Mouse (Mus musculus) limb, embryonic 13.5 days (tissue): Measurements from ENCODE around the gene Evi5. TPM values are rescaled to one million over a fixed set of nuclear protein-coding genes. Genes with fewer than 3 reads are reported as not detected.
A peak's percentile ranks its signal among the peaks of the same experiment; 100 is the strongest.
"Not testable (repeated sequence)": the region's sequence is repeated elsewhere in the genome, so short reads cannot be mapped to it uniquely, and the experiment has no call there.

ENCODE experiments used
- ATAC-seq: fragments of 200-750 bp; cut with Nextera tagmentation; 2 replicates; pipeline ENCODE4 v1.8.0; 2017; ENCODE audit warnings: low read depth, moderate number of reproducible peaks, moderate TSS enrichment; ENCODE audit not compliant: low FRiP score
- H3K27ac ChIP-seq: fragments of 300-500 bp; sonication (generic); 2 replicates; pipeline ENCODE4 v1.5.1; 2015; ENCODE audit warnings: inconsistent platforms, mild to moderate bottlenecking, moderate library complexity
- H3K27me3 ChIP-seq: fragments of 300-500 bp; sonication (generic); 2 replicates; pipeline ENCODE4 v1.6.1; 2015; ENCODE audit warnings: mild to moderate bottlenecking, inconsistent platforms
- H3K36me3 ChIP-seq: fragments of 300-500 bp; sonication (generic); 2 replicates; pipeline ENCODE4 v1.6.1; 2015; ENCODE audit warnings: inconsistent platforms, mild to moderate bottlenecking, moderate library complexity
- H3K4me1 ChIP-seq: fragments of 300-500 bp; sonication (generic); 2 replicates; pipeline ENCODE4 v1.6.1; 2015; ENCODE audit warnings: inconsistent platforms
- H3K4me2 ChIP-seq: fragments of 300-500 bp; sonication (generic); replicated peaks from 2 replicates; pipeline ENCODE4 v1.6.1; 2015; ENCODE audit warnings: inconsistent platforms, mild to moderate bottlenecking, moderate library complexity
- H3K4me3 ChIP-seq: fragments of 300-500 bp; sonication (generic); 2 replicates; pipeline ENCODE4 v1.5.1; 2015; ENCODE audit warnings: moderate library complexity, mild to moderate bottlenecking, inconsistent platforms
- H3K9ac ChIP-seq: fragments of 300-500 bp; sonication (generic); 2 replicates; pipeline ENCODE4 v1.6.1; 2015; ENCODE audit warnings: mild to moderate bottlenecking, inconsistent platforms
- H3K9me3 ChIP-seq: fragments of 300-500 bp; sonication (generic); 2 replicates; pipeline ENCODE4 v1.6.1; 2016; ENCODE audit warnings: inconsistent platforms
- WGBS: fragments of 180-500 bp; shearing (Covaris S2); methylation state at CpG from one replicate; pipeline ENCODE4 v1.1.7; 2015; 5-methylcytosine and 5-hydroxymethylcytosine counted together
- polyA plus RNA-seq: library from polyadenylated mRNA; unstranded; fragments of >200 nt; fragmentation: Nextera tagmentation; extraction: Ambion mirVana; gene quantifications from 2 replicates; pipeline ENCODE4 v1.2.1, GENCODE M21; 2015

Evi5 gene
- polyA plus RNA-seq, 1 experiment from 2014 or later, result 88.5 TPM

DNA sequence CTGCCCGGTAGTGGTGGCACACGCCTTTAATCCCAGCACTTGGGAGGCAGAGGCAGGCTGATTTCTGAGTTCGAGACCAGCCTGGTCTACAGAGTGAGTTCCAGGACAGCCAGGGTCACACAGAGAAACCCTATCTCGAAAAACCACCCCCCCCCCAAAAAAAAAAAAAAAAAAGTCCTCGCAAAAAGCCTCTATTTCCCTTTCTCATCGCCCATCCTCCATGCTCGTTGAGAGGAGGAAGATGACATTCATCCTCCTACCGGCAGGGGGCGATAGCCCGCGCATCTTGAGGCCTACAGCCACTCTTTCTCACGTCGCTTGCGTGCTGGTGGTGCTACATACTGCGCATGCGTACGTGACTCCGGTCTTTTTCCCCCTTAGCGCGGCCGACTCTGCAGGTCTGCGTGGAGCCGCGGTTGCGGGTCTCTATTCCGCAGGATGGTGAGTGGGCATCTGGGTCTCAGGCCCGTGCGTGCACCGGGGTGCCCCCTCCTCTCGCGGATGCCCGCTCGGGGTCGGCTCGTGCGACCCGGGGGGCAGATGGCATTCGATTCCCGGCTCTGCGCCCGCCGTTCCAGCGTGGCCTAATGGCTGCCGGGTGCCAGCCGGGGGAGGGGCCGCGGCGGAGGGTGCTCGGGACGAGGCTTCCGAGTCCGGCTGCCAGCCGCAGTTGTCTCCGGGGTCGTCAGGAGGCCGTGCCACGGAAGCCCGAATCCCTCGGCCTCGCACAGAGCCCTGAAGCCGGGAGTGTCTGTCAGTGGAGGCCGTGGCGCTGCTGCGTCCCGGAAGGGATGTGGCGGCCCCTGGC, 25.5 kb upstream of the Evi5 start, which contains the start of gene Rpl5:
Gene Rpl5 (plus strand): TSS at position 297 of the 808 bp plus-strand sequence.
- H3K4me1 ChIP-seq, result peaks cover 16% of the 10 kb centered on the region
- H3K36me3 ChIP-seq, result peaks cover 34% of the 10 kb centered on the region
- peak within 1 kb of the TSS; percentile 86 for H3K27ac ChIP-seq
- H3K4me2 ChIP-seq, result peak within 1 kb of the TSS; percentile 81
- no peaks in the 10 kb centered on the region for H3K9me3 ChIP-seq
- H3K4me3 ChIP-seq, result peak within 1 kb of the TSS; percentile 99
- no peaks in the 10 kb centered on the region for H3K27me3 ChIP-seq
- peak within 1 kb of the TSS; percentile 98 for H3K9ac ChIP-seq
- ATAC-seq, result peak; percentile 97
- WGBS, result 4% methylated on average over 66 of the region's 66 CpGs

GRCm38 (mm10) chr5:107896265-107896664, 21.4 kb upstream of the Evi5 start:
- 53% methylated on average over 1 of the region's 1 CpGs for WGBS

GRCm38 (mm10) chr5:107894676-107895075, 19.8 kb upstream of the Evi5 start:
- no peaks in the 10 kb centered on the region for H3K27me3 ChIP-seq
- no peaks in the 10 kb centered on the region for H3K4me1 ChIP-seq
- H3K27ac ChIP-seq, result no peak overlapping the region
- 66% methylated on average over 7 of the region's 7 CpGs for WGBS
- no peaks in the 10 kb centered on the region for H3K36me3 ChIP-seq
- no peak for ATAC-seq
- no peaks in the 10 kb centered on the region for H3K9me3 ChIP-seq
- H3K4me2 ChIP-seq, result no peak overlapping the region
- no peak overlapping the region for H3K4me3 ChIP-seq
- H3K9ac ChIP-seq, result no peak overlapping the region

More at GRCm38 (mm10) chr5:107896265-107896664, 21.4 kb upstream of the Evi5 start:
- no peaks in the 10 kb centered on the region for H3K9me3 ChIP-seq
- no peak overlapping the region for H3K9ac ChIP-seq
- H3K4me3 ChIP-seq, result no peak overlapping the region
- H3K4me1 ChIP-seq, result 0 out of 2 replicates have a peak, but pooled peaks cover under 1% of the 10 kb centered on the region
- H3K4me2 ChIP-seq, result no peak overlapping the region
- no peak overlapping the region for H3K27ac ChIP-seq
- no peaks in the 10 kb centered on the region for H3K36me3 ChIP-seq
- no peaks in the 10 kb centered on the region for H3K27me3 ChIP-seq
- no peak for ATAC-seq

- not testable (repeated sequence) for H3K4me2 ChIP-seq, H3K4me3 ChIP-seq, H3K36me3 ChIP-seq, H3K27ac ChIP-seq, ATAC-seq, H3K9me3 ChIP-seq, H3K9ac ChIP-seq, H3K4me1 ChIP-seq, H3K27me3 ChIP-seq
- 78% methylated on average over 1 of the region's 1 CpGs for WGBS
Observed at GRCm38 (mm10) chr5:107891515-107891914, 16.6 kb upstream of the Evi5 start.

DNA sequence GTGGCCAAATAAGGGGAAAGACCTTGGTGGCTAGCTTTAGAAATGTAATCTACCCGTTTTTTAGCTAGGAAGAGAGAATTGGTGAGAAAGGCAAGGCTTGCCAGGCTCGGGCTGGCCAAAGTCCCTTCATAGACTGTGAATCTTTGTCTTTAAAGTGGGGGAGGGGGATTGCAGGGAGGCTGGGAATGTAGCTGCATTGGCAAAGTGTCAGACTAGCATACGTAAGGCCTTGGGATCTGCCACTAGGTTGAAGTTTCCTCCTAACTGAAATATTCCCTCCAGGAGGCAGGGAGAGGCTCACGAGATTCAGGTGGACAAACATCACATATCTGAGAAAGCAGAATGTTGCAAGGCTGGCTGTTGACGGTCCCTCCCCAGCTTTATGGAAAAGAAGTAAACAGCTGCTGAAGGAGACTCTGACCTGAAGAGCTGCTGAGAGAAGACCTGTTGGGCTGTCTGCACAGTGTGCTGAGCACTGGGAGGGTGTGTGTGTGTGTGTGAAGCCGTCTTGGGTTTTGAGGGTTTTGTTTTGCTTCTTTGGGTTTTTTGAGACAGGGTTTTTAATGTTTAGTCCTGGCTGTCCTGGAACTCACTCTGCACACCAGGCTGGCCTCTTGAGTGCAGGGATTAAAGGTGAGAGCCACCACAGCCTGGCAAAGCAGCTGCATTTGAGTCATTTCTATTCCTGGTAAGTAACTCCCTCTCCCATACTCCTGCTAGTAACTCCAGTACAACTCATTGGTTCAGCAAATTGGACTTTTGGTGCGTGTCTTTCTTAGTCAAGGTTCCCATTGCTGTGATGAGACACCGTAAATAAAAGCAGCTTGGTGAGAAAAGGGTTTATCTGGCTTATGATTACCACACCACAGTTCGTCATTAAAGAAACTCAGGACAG, 15.3 kb upstream of the Evi5 start:
- Histone ChIP-seq H3K4me2 (no peak overlapping the region), H3K27ac (no peak overlapping the region), H3K9ac (no peak overlapping the region), H3K4me3 (no peak overlapping the region), H3K9me3 (no peaks in the 10 kb centered on the region), H3K27me3 (no peaks in the 10 kb centered on the region), H3K4me1 (no peaks in the 10 kb centered on the region), H3K36me3 (no peaks in the 10 kb centered on the region)
- no peak for ATAC-seq
- 58% methylated on average over 9 of the region's 9 CpGs for WGBS

GRCm38 (mm10) chr5:107880710-107881109, 5.8 kb upstream of the Evi5 start:
- ATAC-seq, result no peak
- no peak overlapping the region for H3K4me3 ChIP-seq
- H3K36me3 ChIP-seq, result no peaks in the 10 kb centered on the region
- H3K4me2 ChIP-seq, result no peak overlapping the region
- H3K4me1 ChIP-seq, result no peaks in the 10 kb centered on the region
- no peaks in the 10 kb centered on the region for H3K27me3 ChIP-seq
- 68% methylated on average over 5 of the region's 5 CpGs for WGBS
- no peak overlapping the region for H3K27ac ChIP-seq
- no peaks in the 10 kb centered on the region for H3K9me3 ChIP-seq
- no peak overlapping the region for H3K9ac ChIP-seq

- H3K4me3 ChIP-seq, result no peak overlapping the region
- WGBS, result 74% methylated on average over 1 of the region's 1 CpGs
- no peak overlapping the region for H3K9ac ChIP-seq
- H3K4me2 ChIP-seq, result no peak overlapping the region
- H3K27ac ChIP-seq, result no peak overlapping the region
- no peaks in the 10 kb centered on the region for H3K4me1 ChIP-seq
- ATAC-seq, result no peak
- H3K9me3 ChIP-seq, result no peaks in the 10 kb centered on the region
- no peaks in the 10 kb centered on the region for H3K36me3 ChIP-seq
- H3K27me3 ChIP-seq, result no peaks in the 10 kb centered on the region
Observed at GRCm38 (mm10) chr5:107877053-107877452, 2.1 kb upstream of the Evi5 start.

DNA sequence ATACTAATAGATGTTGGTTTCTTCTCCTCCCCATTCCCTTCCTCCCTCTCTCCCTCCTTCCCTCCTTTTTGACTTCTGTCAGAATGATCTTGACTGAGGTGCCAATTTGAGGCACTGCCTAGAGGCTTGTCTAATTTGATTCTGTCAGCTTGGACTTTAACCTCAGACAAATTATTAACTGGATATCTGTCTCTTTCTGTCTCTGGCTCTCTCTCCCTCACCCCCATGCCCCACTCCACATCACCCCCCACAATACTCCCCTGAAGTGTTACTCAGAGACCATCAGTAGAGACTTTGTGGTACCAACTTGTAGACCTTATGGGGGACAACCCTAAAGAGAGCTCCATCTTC, 329 bp upstream of the Evi5 start:
- Histone ChIP-seq H3K9ac (no peak overlapping the region), H3K27me3 (no peaks in the 10 kb centered on the region), H3K27ac (no peak overlapping the region), H3K4me3 (no peak overlapping the region), H3K4me1 (no peaks in the 10 kb centered on the region), H3K9me3 (no peaks in the 10 kb centered on the region), H3K4me2 (no peak overlapping the region), H3K36me3 (no peaks in the 10 kb centered on the region)
- ATAC-seq, result no peak

- no peak for ATAC-seq
- 59% methylated on average over 7 of the region's 7 CpGs for WGBS
Observed at GRCm38 (mm10) chr5:107873886-107874302, 1.0 kb downstream of the Evi5 start.

DNA sequence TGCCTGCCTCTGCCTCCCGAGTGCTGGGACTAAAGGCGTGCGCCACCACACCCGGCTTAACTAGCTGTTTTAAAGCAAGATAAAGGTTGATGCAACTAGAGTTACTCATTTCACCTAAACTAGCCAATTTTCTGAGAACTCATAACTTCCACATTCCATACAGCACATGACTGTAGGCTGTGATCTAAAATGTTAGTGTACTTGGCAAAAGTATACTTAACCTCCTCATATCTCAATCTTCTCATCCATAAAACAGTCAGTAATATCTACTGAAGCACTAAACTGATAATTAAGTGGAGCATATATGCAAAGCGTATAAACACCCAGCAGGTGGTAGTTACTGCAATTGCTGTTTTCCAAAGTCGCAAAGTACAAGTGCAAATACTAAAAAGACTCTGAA, 1.6 kb downstream of the Evi5 start:
- H3K9ac ChIP-seq, result no peak overlapping the region
- no peaks in the 10 kb centered on the region for H3K36me3 ChIP-seq
- 81% methylated on average over 6 of the region's 6 CpGs for WGBS
- H3K4me3 ChIP-seq, result no peak overlapping the region
- no peaks in the 10 kb centered on the region for H3K27me3 ChIP-seq
- no peak overlapping the region for H3K27ac ChIP-seq
- no peaks in the 10 kb centered on the region for H3K9me3 ChIP-seq
- H3K4me2 ChIP-seq, result no peak overlapping the region
- ATAC-seq, result no peak
- H3K4me1 ChIP-seq, result no peaks in the 10 kb centered on the region

More at GRCm38 (mm10) chr5:107873886-107874302, 1.0 kb downstream of the Evi5 start:
- no peaks in the 10 kb centered on the region for H3K36me3 ChIP-seq
- no peak overlapping the region for H3K27ac ChIP-seq
- no peaks in the 10 kb centered on the region for H3K4me1 ChIP-seq
- H3K9ac ChIP-seq, result 0 out of 2 replicates have a peak overlapping the region, but pooled peaks have one; percentile 20
- no peaks in the 10 kb centered on the region for H3K9me3 ChIP-seq
- H3K4me2 ChIP-seq, result no peak overlapping the region
- H3K27me3 ChIP-seq, result no peaks in the 10 kb centered on the region
- no peak overlapping the region for H3K4me3 ChIP-seq

DNA sequence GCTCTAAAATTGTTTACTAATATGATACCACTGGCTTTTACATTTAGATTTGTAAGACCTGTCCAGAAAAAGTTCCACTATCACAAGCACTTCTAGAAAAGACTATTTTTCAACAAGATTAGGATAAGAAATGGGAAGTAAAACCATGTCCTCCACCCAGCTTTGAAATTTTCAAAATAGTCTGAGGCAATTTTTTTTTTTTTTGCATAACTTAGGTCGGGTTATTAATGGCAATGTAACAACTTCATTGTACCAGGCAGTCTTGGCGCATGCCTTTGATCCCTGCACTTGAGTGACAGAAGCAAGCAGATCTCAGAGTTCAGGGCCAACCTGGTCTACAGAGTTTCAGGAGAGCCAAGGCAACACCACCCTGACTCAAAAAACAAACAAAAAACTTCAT, 5.2 kb downstream of the Evi5 start:
- Histone ChIP-seq H3K27ac (no peak overlapping the region), H3K4me3 (no peak overlapping the region), H3K27me3 (no peaks in the 10 kb centered on the region), H3K36me3 (no peaks in the 10 kb centered on the region), H3K4me2 (no peak overlapping the region), H3K4me1 (peaks cover 12% of the 10 kb centered on the region), H3K9me3 (no peaks in the 10 kb centered on the region), H3K9ac (no peak overlapping the region)
- WGBS, result 63% methylated on average over 2 of the region's 2 CpGs
- ATAC-seq, result no peak

- Histone ChIP-seq H3K4me2 (peak overlapping the region; percentile 66), H3K27ac (peak overlapping the region; percentile 96), H3K9ac (peak overlapping the region; percentile 93), H3K4me3 (peak overlapping the region; percentile 81), H3K27me3 (no peaks in the 10 kb centered on the region), H3K9me3 (no peaks in the 10 kb centered on the region), H3K36me3 (no peaks in the 10 kb centered on the region), H3K4me1 (peaks cover 17% of the 10 kb centered on the region)
- WGBS, result under 1% methylated on average over 58 of the region's 58 CpGs
- ATAC-seq, result peak; percentile 99
Observed at GRCm38 (mm10) chr5:107868905-107869424, 5.9 kb downstream of the Evi5 start.
